Mouse (Mus musculus): ENCODE results near the gene Fbxl17.

GRCm38 (mm10) chr17:63012571-63012923, 487.3 kb downstream of the Fbxl17 start:
- TF ChIP-seq CTCF (IDR thresholded peaks at IDR 0.05; ENCODE audit: borderline replicate concordance, control insufficient read depth, extremely low read depth, insufficient read depth, low read length, poor library complexity) (no peak), POLR2A (IDR thresholded peaks at IDR 0.05; ENCODE audit: control insufficient read depth, extremely low read depth, insufficient read depth, low read length, poor library complexity) (no peak)
